Comparison of ENCODE assay signal across 8 mouse cellular contexts in the genomic region with DNA sequence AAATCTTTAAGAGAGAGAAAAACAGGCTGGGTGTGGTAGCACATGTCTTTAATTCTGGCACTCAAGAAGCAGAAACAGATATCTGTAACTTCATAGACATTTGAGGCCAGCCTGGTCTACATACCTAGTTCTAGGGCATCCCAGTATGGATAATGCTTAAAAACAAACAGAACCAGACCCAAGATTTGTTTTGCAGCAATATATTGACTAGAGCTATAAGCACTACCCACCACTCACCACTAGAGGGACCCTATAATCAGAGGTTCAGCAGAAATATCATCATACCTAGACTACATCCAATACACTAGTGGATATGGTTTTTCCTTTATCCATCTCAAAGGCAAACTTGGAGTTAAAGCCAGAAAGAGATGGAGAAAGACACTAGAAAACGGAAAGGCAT. TPM values are rescaled to one million over a fixed set of nuclear protein-coding genes. Genes with fewer than 3 reads are reported as not detected.
DNase-seq lines count a peak whose midpoint lies in the region; ATAC-seq and TF ChIP-seq lines count a peak whose summit lies in the region.

No protein-coding gene starts in this region.

- peak; percentile 86 for TF ChIP-seq CTCF in lung, embryonic 14.5 days (IDR thresholded peaks at IDR 0.05; ENCODE audit: low read depth)
- no peak for TF ChIP-seq CTCF in lung, adult 2 months (IDR thresholded peaks at IDR 0.05; ENCODE audit: insufficient read depth, low read length)

- 0 out of 2 replicates have a peak, but pooled peaks have one; percentile 64 for ATAC-seq in forebrain, embryonic 16.5 days
- ATAC-seq in forebrain, embryonic 15.5 days (replicated peaks) = no peak
- no peak for ATAC-seq in lung, embryonic 14.5 days (ENCODE audit: insufficient read depth)
- ATAC-seq in megakaryocyte progenitor cell, adult 5-6 weeks (replicated peaks; ENCODE audit: poor library complexity) = peak; percentile 53

- TF ChIP-seq POLR2A in lung, adult 2 months (IDR thresholded peaks at IDR 0.05; ENCODE audit: borderline replicate concordance, extremely low read depth, low read depth, low read length) = no peak

- no peaks in the 10 kb centered on the region for H3K9me3 ChIP-seq in forebrain, embryonic 16.5 days (ENCODE audit: control insufficient read depth, low read length)
- H3K9me3 ChIP-seq in forebrain, embryonic 15.5 days = no peaks in the 10 kb centered on the region
- H3K9me3 ChIP-seq in lung, embryonic 14.5 days (ENCODE audit: low read depth, low read length) = no peaks in the 10 kb centered on the region

- intact Hi-C loops in heart, postnatal 10 days (cut with DNase I) = no loop called here

- H3K4me3 ChIP-seq in forebrain, embryonic 16.5 days (replicated peaks; ENCODE audit: low read length) = no peak overlapping the region
- H3K4me3 ChIP-seq in forebrain, embryonic 15.5 days = no peak overlapping the region
- H3K4me3 ChIP-seq in lung, embryonic 14.5 days (ENCODE audit: low read depth, low read length) = no peak overlapping the region
- H3K4me3 ChIP-seq in lung, adult 2 months (replicated peaks; ENCODE audit: extremely low read depth, low read depth, low read length) = no peak overlapping the region

- H3K4me2 ChIP-seq in forebrain, embryonic 16.5 days (ENCODE audit: low read length) = no peak overlapping the region
- no peak overlapping the region for H3K4me2 ChIP-seq in forebrain, embryonic 15.5 days (replicated peaks)
- no peak overlapping the region for H3K4me2 ChIP-seq in lung, embryonic 14.5 days

- peak; percentile 82 for DNase-seq in lung, embryonic 14.5 days
- DNase-seq in lung, adult 2 months = no peak
- DNase-seq in T-cell, adult 2 months (ENCODE audit: low spot score) = peak; percentile 65
- DNase-seq in heart, postnatal 10 days = peak; percentile 61 to 67
- no peak for DNase-seq in urinary bladder, adult 2 months (ENCODE audit: low spot score)

- H3K27ac ChIP-seq in forebrain, embryonic 16.5 days (ENCODE audit: low read length) = no peak overlapping the region
- no peak overlapping the region for H3K27ac ChIP-seq in forebrain, embryonic 15.5 days (replicated peaks)
- H3K27ac ChIP-seq in lung, embryonic 14.5 days (ENCODE audit: low read depth) = no peak overlapping the region

- H3K4me1 ChIP-seq in forebrain, embryonic 16.5 days (replicated peaks; ENCODE audit: control insufficient read depth, insufficient read depth, low read length) = no peaks in the 10 kb centered on the region
- no peaks in the 10 kb centered on the region; the same call in 1 of the 2 replicates for H3K4me1 ChIP-seq in forebrain, embryonic 15.5 days
- H3K4me1 ChIP-seq in lung, embryonic 14.5 days (ENCODE audit: insufficient read depth) = no peaks in the 10 kb centered on the region
- no peaks in the 10 kb centered on the region for H3K4me1 ChIP-seq in lung, adult 2 months (ENCODE audit: control insufficient read depth, insufficient read depth, low read length)

- H3K36me3 ChIP-seq in forebrain, embryonic 16.5 days (ENCODE audit: control insufficient read depth, insufficient read depth) = peaks cover under 1% of the 10 kb centered on the region; the same call in 1 of the 2 replicates
- peaks cover 8% of the 10 kb centered on the region for H3K36me3 ChIP-seq in forebrain, embryonic 15.5 days
- peaks cover under 1% of the 10 kb centered on the region; the same call in 1 of the 2 replicates for H3K36me3 ChIP-seq in lung, embryonic 14.5 days (ENCODE audit: insufficient read depth)

- H3K9ac ChIP-seq in forebrain, embryonic 16.5 days (replicated peaks; ENCODE audit: low read depth, low read length) = no peak overlapping the region
- no peak overlapping the region for H3K9ac ChIP-seq in forebrain, embryonic 15.5 days (replicated peaks)
- no peak overlapping the region for H3K9ac ChIP-seq in lung, embryonic 14.5 days

- WGBS in forebrain, embryonic 16.5 days = 58% methylated on average over 1 of the region's 1 CpGs
- WGBS in forebrain, embryonic 15.5 days = 53% methylated on average over 1 of the region's 1 CpGs
- 56% methylated on average over 1 of the region's 1 CpGs for WGBS in lung, embryonic 14.5 days
- WGBS in lung, adult 2 months = 36% methylated on average over 1 of the region's 1 CpGs

- no peaks in the 10 kb centered on the region for H3K27me3 ChIP-seq in forebrain, embryonic 16.5 days (replicated peaks; ENCODE audit: control insufficient read depth, insufficient read depth, low read length)
- no peaks in the 10 kb centered on the region for H3K27me3 ChIP-seq in forebrain, embryonic 15.5 days
- no peaks in the 10 kb centered on the region for H3K27me3 ChIP-seq in lung, embryonic 14.5 days (ENCODE audit: insufficient read depth, low read length)

RNA-seq across cellular contexts. Expression of a gene that starts 10.5 kb away (rescaled TPM):
- 286 and 291 TPM in 2 replicates for polyA plus RNA-seq in forebrain, embryonic 16.5 days (2015; fragmentation: Nextera tagmentation; extraction: Ambion mirVana)
- 291 and 296 TPM in 2 replicates for polyA plus RNA-seq in forebrain, embryonic 15.5 days (2015; fragmentation: Nextera tagmentation; extraction: Ambion mirVana)
- 236 and 250 TPM in 2 replicates for polyA plus RNA-seq in lung, embryonic 14.5 days (2014; fragmentation: Nextera tagmentation; extraction: Ambion mirVana)
- 97.3 and 127 TPM in 2 replicates for polyA plus RNA-seq in lung, adult 2 months (2012; rRNA removed)
- 100 to 1,000 TPM; 140 to 142 TPM for total RNA-seq in heart, postnatal 10 days (2021)
- 91.5 and 116 TPM in 2 replicates for total RNA-seq in megakaryocyte progenitor cell, adult 5-6 weeks (2015)
- total RNA-seq in megakaryocyte progenitor cell, adult 5-6 weeks (2017) = 233 and 245 TPM in 2 replicates
- polyA plus RNA-seq in urinary bladder, adult 2 months (2012; rRNA removed) = 172 and 195 TPM in 2 replicates

RNA-seq across cellular contexts. Expression of a gene that starts 37.7 kb away (rescaled TPM):
- polyA plus RNA-seq in forebrain, embryonic 16.5 days (2015; fragmentation: Nextera tagmentation; extraction: Ambion mirVana) = 20.0 and 20.7 TPM in 2 replicates
- 22.4 and 23.0 TPM in 2 replicates for polyA plus RNA-seq in forebrain, embryonic 15.5 days (2015; fragmentation: Nextera tagmentation; extraction: Ambion mirVana)
- 28.1 and 31.7 TPM in 2 replicates for polyA plus RNA-seq in lung, embryonic 14.5 days (2014; fragmentation: Nextera tagmentation; extraction: Ambion mirVana)
- polyA plus RNA-seq in lung, adult 2 months (2012; rRNA removed) = 19.2 and 20.6 TPM in 2 replicates
- 10 to 100 TPM; 20.3 to 24.3 TPM for total RNA-seq in heart, postnatal 10 days (2021)
- 15.8 and 21.5 TPM in 2 replicates for total RNA-seq in megakaryocyte progenitor cell, adult 5-6 weeks (2015)
- 19.6 and 21.3 TPM in 2 replicates for total RNA-seq in megakaryocyte progenitor cell, adult 5-6 weeks (2017)
- polyA plus RNA-seq in urinary bladder, adult 2 months (2012; rRNA removed) = 14.0 and 17.6 TPM in 2 replicates

RNA-seq across cellular contexts. Expression of a gene that starts 53.8 kb away (rescaled TPM):
- 20.3 and 21.7 TPM in 2 replicates for polyA plus RNA-seq in forebrain, embryonic 16.5 days (2015; fragmentation: Nextera tagmentation; extraction: Ambion mirVana)
- 20.5 and 21.6 TPM in 2 replicates for polyA plus RNA-seq in forebrain, embryonic 15.5 days (2015; fragmentation: Nextera tagmentation; extraction: Ambion mirVana)
- 12.2 and 13.6 TPM in 2 replicates for polyA plus RNA-seq in lung, embryonic 14.5 days (2014; fragmentation: Nextera tagmentation; extraction: Ambion mirVana)
- polyA plus RNA-seq in lung, adult 2 months (2012; rRNA removed) = 14.6 and 20.4 TPM in 2 replicates
- 10 to 100 TPM; 25.7 to 26.1 TPM for total RNA-seq in heart, postnatal 10 days (2021)
- 16.3 and 21.0 TPM in 2 replicates for total RNA-seq in megakaryocyte progenitor cell, adult 5-6 weeks (2015)
- total RNA-seq in megakaryocyte progenitor cell, adult 5-6 weeks (2017) = 15.5 and 21.8 TPM in 2 replicates
- polyA plus RNA-seq in urinary bladder, adult 2 months (2012; rRNA removed) = 27.2 and 28.2 TPM in 2 replicates

RNA-seq across cellular contexts. Expression of a gene that starts 57.9 kb away (rescaled TPM):
- 230 and 233 TPM in 2 replicates for polyA plus RNA-seq in forebrain, embryonic 16.5 days (2015; fragmentation: Nextera tagmentation; extraction: Ambion mirVana)
- polyA plus RNA-seq in forebrain, embryonic 15.5 days (2015; fragmentation: Nextera tagmentation; extraction: Ambion mirVana) = 235 and 247 TPM in 2 replicates
- 167 and 170 TPM in 2 replicates for polyA plus RNA-seq in lung, embryonic 14.5 days (2014; fragmentation: Nextera tagmentation; extraction: Ambion mirVana)
- polyA plus RNA-seq in lung, adult 2 months (2012; rRNA removed) = 55.3 and 62.2 TPM in 2 replicates
- total RNA-seq in heart, postnatal 10 days (2021) = 10 to 100 TPM; 39.0 to 53.0 TPM
- total RNA-seq in megakaryocyte progenitor cell, adult 5-6 weeks (2015) = 40.4 and 47.6 TPM in 2 replicates
- total RNA-seq in megakaryocyte progenitor cell, adult 5-6 weeks (2017) = 97.9 and 124 TPM in 2 replicates
- 70.9 and 76.2 TPM in 2 replicates for polyA plus RNA-seq in urinary bladder, adult 2 months (2012; rRNA removed)

Comparison
In these comparisons a context has a peak if more than half of its experiments do, and no peak if none do; other contexts are left out.
1. ATAC-seq: peak in forebrain, embryonic 16.5 days (single experiment) and megakaryocyte progenitor cell, adult 5-6 weeks (single experiment); none in forebrain, embryonic 15.5 days (single experiment) and lung, embryonic 14.5 days (single experiment).
2. DNase-seq: peak in lung, embryonic 14.5 days (single experiment), T-cell, adult 2 months (single experiment) and heart, postnatal 10 days (2 of 2); none in lung, adult 2 months (single experiment) and urinary bladder, adult 2 months (single experiment).